Mouse (Mus musculus) heart, postnatal 0 days (tissue): Measurements from ENCODE around the gene 2210010C04Rik. TPM values are rescaled to one million over a fixed set of nuclear protein-coding genes. Genes with fewer than 3 reads are reported as not detected.

ENCODE experiments used
- ATAC-seq: fragments of 200-750 bp; cut with Nextera tagmentation; 2 replicates; pipeline ENCODE4 v1.8.0; 2017; ENCODE audit warnings: low read depth, moderate number of reproducible peaks, moderate library complexity; ENCODE audit not compliant: insufficient read depth
- DNase-seq: peaks from one replicate; pipeline ENCODE4 v3.0.0-alpha.2; 2016; ENCODE audit warnings: low spot score
- H3K27ac ChIP-seq: fragments of 300-500 bp; sonication (generic); 2 replicates; pipeline ENCODE4 v1.5.1; 2014; ENCODE audit warnings: low read depth, mild to moderate bottlenecking
- H3K27me3 ChIP-seq: fragments of 300-500 bp; sonication (generic); 2 replicates; pipeline ENCODE4 v1.6.1; 2014; ENCODE audit warnings: low read length, mixed read lengths; ENCODE audit not compliant: control insufficient read depth, insufficient read depth
- H3K36me3 ChIP-seq: fragments of 300-500 bp; sonication (generic); replicated peaks from 2 replicates; pipeline ENCODE4 v1.6.1; 2014; ENCODE audit warnings: low read length, mixed read lengths; ENCODE audit not compliant: control insufficient read depth, insufficient read depth
- H3K4me1 ChIP-seq: fragments of 300-500 bp; sonication (generic); 2 replicates; pipeline ENCODE4 v1.6.1; 2014; ENCODE audit warnings: antibody characterized with exemption; ENCODE audit not compliant: control insufficient read depth, insufficient read depth
- H3K4me2 ChIP-seq: fragments of 300-500 bp; sonication (generic); 2 replicates; pipeline ENCODE4 v1.6.1; 2014; ENCODE audit warnings: low read depth, mild to moderate bottlenecking, low read length, moderate library complexity
- H3K4me3 ChIP-seq: fragments of 300-500 bp; sonication (generic); 2 replicates; pipeline ENCODE4 v1.5.1; 2014; ENCODE audit warnings: low read depth, low read length
- H3K9ac ChIP-seq: fragments of 300-500 bp; sonication (generic); replicated peaks from 2 replicates; pipeline ENCODE4 v1.6.1; 2014; ENCODE audit warnings: low read depth, low read length, mixed read lengths
- H3K9me3 ChIP-seq: fragments of 300-500 bp; sonication (generic); replicated peaks from 2 replicates; pipeline ENCODE4 v1.6.1; 2016; ENCODE audit warnings: low read length; ENCODE audit not compliant: control insufficient read depth
- CTCF ChIP-seq: IDR thresholded peaks from 2 replicates; pipeline ENCODE4 v1.5.1; 2016; ENCODE audit warnings: antibody characterized with exemption, control low read depth, low read depth
- EP300 ChIP-seq: IDR thresholded peaks from 2 replicates; pipeline ENCODE4 v1.6.1; 2016; ENCODE audit warnings: antibody characterized with exemption, low read depth
- WGBS: fragments of 180-500 bp; shearing (Covaris S2); extraction: QIAGEN DNeasy Blood & Tissue Kit; methylation state at CpG from one replicate; pipeline ENCODE4 v1.1.7; 2014; 5-methylcytosine and 5-hydroxymethylcytosine counted together
- polyA plus RNA-seq: library from polyadenylated mRNA; unstranded; fragments of >200 nt; fragmentation: Nextera tagmentation; extraction: Ambion mirVana; gene quantifications from 2 replicates; pipeline ENCODE4 v1.2.1, GENCODE M21; 2015
- total RNA-seq: library from RNA; depleted of rRNA; stranded (reverse); fragments of >200 nt; gene quantifications from 2 replicates; pipeline ENCODE4 v1.2.3, GENCODE M21; 2014; ENCODE audit warnings: low replicate concordance; rRNA removed

Gene 2210010C04Rik
- total RNA-seq, result not detected in 2 replicates
- not detected in 2 replicates for polyA plus RNA-seq

DNA sequence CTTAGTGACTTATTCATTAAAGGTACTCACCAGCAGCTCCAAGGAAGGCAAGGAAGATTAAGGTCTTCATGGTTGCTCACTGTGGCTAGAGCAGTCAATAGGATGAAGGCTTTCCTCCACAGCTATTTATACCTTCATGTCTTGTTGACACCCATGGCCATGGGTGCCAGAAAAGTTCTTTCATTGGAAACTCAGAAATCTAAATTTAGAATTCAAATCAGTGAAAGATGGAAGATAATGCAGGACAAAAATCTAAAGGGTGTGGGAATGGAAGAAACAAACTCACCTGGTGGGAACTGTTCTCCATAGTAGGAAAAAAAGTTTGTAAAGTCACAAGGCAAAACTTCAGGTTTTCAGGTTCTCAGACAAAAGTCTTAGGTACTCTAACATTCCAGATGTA lies at the start of gene 2210010C04Rik:
2210010C04Rik (minus strand) TSS at position 101 of the 400 bp plus-strand sequence.
- DNase-seq (no peak), ATAC-seq (no peak)
- Histone ChIP-seq H3K9ac (no peak within 1 kb of the TSS), H3K4me1 (no peaks in the 10 kb centered on the region), H3K4me2 (no peak within 1 kb of the TSS), H3K36me3 (no peaks in the 10 kb centered on the region), H3K27ac (no peak within 1 kb of the TSS), H3K4me3 (no peak within 1 kb of the TSS), H3K9me3 (no peaks in the 10 kb centered on the region), H3K27me3 (no peaks in the 10 kb centered on the region)
- no peak for TF ChIP-seq EP300
- TF ChIP-seq CTCF, result no peak

- Histone ChIP-seq H3K27me3 (no peaks in the 10 kb centered on the region), H3K9me3 (no peaks in the 10 kb centered on the region), H3K27ac (no peak overlapping the region), H3K9ac (no peak overlapping the region), H3K4me1 (no peaks in the 10 kb centered on the region), H3K4me2 (no peak overlapping the region), H3K4me3 (no peak overlapping the region), H3K36me3 (no peaks in the 10 kb centered on the region)
- TF ChIP-seq EP300 (no peak), CTCF (no peak)
- ATAC-seq, result no peak
- no peak for DNase-seq
Measured at GRCm38 (mm10) chr6:41080121-41080520, 44.8 kb upstream of the 2210010C04Rik start.

- H3K4me3 ChIP-seq, result no peak overlapping the region
- TF ChIP-seq CTCF (no peak), EP300 (no peak)
- ATAC-seq (no peak), DNase-seq (no peak)
- no peak overlapping the region for H3K4me2 ChIP-seq
- no peak overlapping the region for H3K27ac ChIP-seq
- no peaks in the 10 kb centered on the region for H3K9me3 ChIP-seq
- H3K9ac ChIP-seq, result no peak overlapping the region
- WGBS, result 61% methylated on average over 3 of the region's 3 CpGs
- no peaks in the 10 kb centered on the region for H3K27me3 ChIP-seq
- H3K4me1 ChIP-seq, result no peaks in the 10 kb centered on the region
- no peaks in the 10 kb centered on the region for H3K36me3 ChIP-seq
Measured at GRCm38 (mm10) chr6:41078539-41079303, 43.4 kb upstream of the 2210010C04Rik start.

- TF ChIP-seq EP300 (no peak), CTCF (no peak)
- no peak for DNase-seq
- H3K27me3 ChIP-seq, result no peaks in the 10 kb centered on the region
- no peaks in the 10 kb centered on the region for H3K9me3 ChIP-seq
- H3K4me1 ChIP-seq, result no peaks in the 10 kb centered on the region
- no peak overlapping the region for H3K27ac ChIP-seq
- no peak overlapping the region for H3K9ac ChIP-seq
- no peaks in the 10 kb centered on the region for H3K36me3 ChIP-seq
- no peak overlapping the region for H3K4me2 ChIP-seq
- WGBS, result 57% methylated on average over 2 of the region's 2 CpGs
- no peak for ATAC-seq
- H3K4me3 ChIP-seq, result no peak overlapping the region
Measured at GRCm38 (mm10) chr6:41075753-41076152, 40.4 kb upstream of the 2210010C04Rik start.

DNA sequence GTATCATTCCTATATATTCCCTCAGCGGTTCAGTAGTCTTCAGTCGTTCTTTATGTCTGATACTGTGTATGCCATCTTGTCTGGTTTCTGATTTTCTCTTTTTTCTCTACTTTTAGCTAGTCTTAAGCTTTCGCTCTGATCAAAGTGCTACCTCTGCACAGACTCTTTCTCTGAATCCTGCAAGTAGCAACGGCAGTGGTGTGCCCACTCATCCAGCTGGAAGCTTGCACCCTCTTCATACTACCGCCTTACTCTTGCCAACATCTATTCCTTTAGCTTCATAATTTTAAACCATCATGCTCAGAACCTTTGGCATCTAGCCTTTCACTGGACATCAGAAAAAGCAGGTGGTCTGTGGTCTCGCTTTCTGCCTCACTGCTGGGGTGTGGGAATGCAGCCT lies 28.0 kb upstream of the 2210010C04Rik start:
- ATAC-seq (no peak), DNase-seq (no peak)
- no peak overlapping the region for H3K4me2 ChIP-seq
- no peaks in the 10 kb centered on the region for H3K36me3 ChIP-seq
- no peak overlapping the region for H3K27ac ChIP-seq
- H3K9me3 ChIP-seq, result no peaks in the 10 kb centered on the region
- no peak for TF ChIP-seq EP300
- TF ChIP-seq CTCF, result no peak
- H3K9ac ChIP-seq, result no peak overlapping the region
- no peak overlapping the region for H3K4me3 ChIP-seq
- no peaks in the 10 kb centered on the region for H3K27me3 ChIP-seq
- H3K4me1 ChIP-seq, result no peaks in the 10 kb centered on the region
- 75% methylated on average over 6 of the region's 6 CpGs for WGBS

DNA sequence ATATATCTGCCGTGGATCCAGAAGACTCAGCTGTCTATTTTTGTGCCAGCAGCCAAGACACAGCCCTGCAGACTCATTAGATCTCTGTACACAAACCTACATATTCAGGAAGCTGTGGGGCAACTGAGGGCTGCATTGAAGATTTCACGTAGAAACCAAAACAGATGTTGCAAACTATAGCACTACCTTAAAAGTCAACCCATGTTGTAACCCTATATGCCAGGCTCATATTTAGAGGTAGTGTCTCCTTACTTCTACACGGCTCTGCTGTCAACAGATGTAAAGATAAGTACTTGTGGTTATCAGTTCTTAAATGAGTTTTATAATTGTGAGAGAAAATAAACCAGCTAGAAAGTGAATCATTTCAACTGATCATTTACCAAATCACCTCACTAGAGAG lies 27.4 kb upstream of the 2210010C04Rik start:
- Histone ChIP-seq H3K4me2 (no peak overlapping the region), H3K4me3 (no peak overlapping the region), H3K4me1 (no peaks in the 10 kb centered on the region), H3K27me3 (no peaks in the 10 kb centered on the region), H3K9me3 (no peaks in the 10 kb centered on the region), H3K27ac (no peak overlapping the region), H3K36me3 (no peaks in the 10 kb centered on the region), H3K9ac (no peak overlapping the region)
- no peak for ATAC-seq
- 54% methylated on average over 3 of the region's 3 CpGs for WGBS
- TF ChIP-seq CTCF, result no peak
- no peak for TF ChIP-seq EP300
- no peak for DNase-seq
